Mouse (Mus musculus) neural tube, embryonic 13.5 days (tissue): ENCODE results near the gene Ugt2a3. TPM values are rescaled to one million over a fixed set of nuclear protein-coding genes. Genes with fewer than 3 reads are reported as not detected.
"Not testable (repeated sequence)": the region's sequence is repeated elsewhere in the genome, so short reads cannot be mapped to it uniquely, and the experiment has no call there.

ENCODE experiments used
- ATAC-seq: fragments of 200-750 bp; cut with Nextera tagmentation; 2 replicates; pipeline ENCODE4 v1.8.0; 2017; ENCODE audit warnings: low read depth, mild to moderate bottlenecking, moderate TSS enrichment, moderate library complexity
- H3K27ac ChIP-seq: fragments of 300-500 bp; sonication (generic); replicated peaks from 2 replicates; pipeline ENCODE4 v1.5.1; 2015; ENCODE audit warnings: moderate library complexity, mild to moderate bottlenecking, inconsistent platforms
- H3K27me3 ChIP-seq: fragments of 300-500 bp; sonication (generic); 2 replicates; pipeline ENCODE4 v1.6.1; 2015; ENCODE audit warnings: mild to moderate bottlenecking, inconsistent platforms
- H3K36me3 ChIP-seq: fragments of 300-500 bp; sonication (generic); 2 replicates; pipeline ENCODE4 v1.6.1; 2015; ENCODE audit warnings: mild to moderate bottlenecking, inconsistent platforms
- H3K4me1 ChIP-seq: fragments of 300-500 bp; sonication (generic); replicated peaks from 2 replicates; pipeline ENCODE4 v1.6.1; 2015; ENCODE audit warnings: inconsistent platforms
- H3K4me2 ChIP-seq: fragments of 300-500 bp; sonication (generic); 2 replicates; pipeline ENCODE4 v1.6.1; 2015; ENCODE audit warnings: inconsistent platforms, mild to moderate bottlenecking, moderate library complexity
- H3K4me3 ChIP-seq: fragments of 300-500 bp; sonication (generic); 2 replicates; pipeline ENCODE4 v1.5.1; 2015; ENCODE audit warnings: mild to moderate bottlenecking, inconsistent platforms
- H3K9ac ChIP-seq: fragments of 300-500 bp; sonication (generic); 2 replicates; pipeline ENCODE4 v1.6.1; 2015; ENCODE audit warnings: moderate library complexity, mild to moderate bottlenecking, inconsistent platforms
- H3K9me3 ChIP-seq: fragments of 300-500 bp; sonication (generic); 2 replicates; pipeline ENCODE4 v1.6.1; 2016; ENCODE audit warnings: inconsistent platforms
- WGBS: fragments of 180-500 bp; shearing (Covaris S2); methylation state at CpG from one replicate; pipeline ENCODE4 v1.1.7; 2015; 5-methylcytosine and 5-hydroxymethylcytosine counted together
- polyA plus RNA-seq: library from polyadenylated mRNA; unstranded; fragments of >200 nt; fragmentation: Nextera tagmentation; extraction: Ambion mirVana; gene quantifications from 2 replicates; pipeline ENCODE4 v1.2.1, GENCODE M21; 2015

Gene Ugt2a3
- polyA plus RNA-seq, 1 experiment from 2014 or later: not detected

DNA sequence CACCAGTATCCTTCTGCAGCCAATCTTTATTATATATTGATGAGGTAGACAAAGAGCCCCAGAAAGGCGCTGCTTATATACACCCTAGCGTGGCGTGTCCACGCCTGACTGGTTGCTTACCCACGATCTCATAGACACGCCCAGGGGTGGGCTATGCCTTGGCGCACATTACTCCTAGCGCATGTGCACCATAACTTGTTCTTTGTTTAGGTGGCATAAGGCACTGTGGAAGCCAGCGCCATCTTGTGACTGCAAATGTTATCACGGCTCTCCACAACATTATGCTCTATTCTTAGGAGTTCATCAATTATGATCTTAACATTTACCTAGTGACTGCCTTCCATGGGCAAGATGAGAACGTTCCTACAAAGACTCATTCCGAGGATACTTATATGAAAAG lies 25.6 kb downstream of the Ugt2a3 start:
- 94% methylated on average over 12 of the region's 12 CpGs for WGBS
- no peak overlapping the region for H3K27ac ChIP-seq
- H3K9me3 ChIP-seq: no peaks in the 10 kb centered on the region; the same call in 1 of the 2 replicates
- no peaks in the 10 kb centered on the region for H3K4me1 ChIP-seq
- no peaks in the 10 kb centered on the region for H3K27me3 ChIP-seq
- no peak overlapping the region for H3K4me2 ChIP-seq
- no peak overlapping the region for H3K9ac ChIP-seq
- no peak overlapping the region for H3K4me3 ChIP-seq
- no peak for ATAC-seq
- no peaks in the 10 kb centered on the region for H3K36me3 ChIP-seq

DNA sequence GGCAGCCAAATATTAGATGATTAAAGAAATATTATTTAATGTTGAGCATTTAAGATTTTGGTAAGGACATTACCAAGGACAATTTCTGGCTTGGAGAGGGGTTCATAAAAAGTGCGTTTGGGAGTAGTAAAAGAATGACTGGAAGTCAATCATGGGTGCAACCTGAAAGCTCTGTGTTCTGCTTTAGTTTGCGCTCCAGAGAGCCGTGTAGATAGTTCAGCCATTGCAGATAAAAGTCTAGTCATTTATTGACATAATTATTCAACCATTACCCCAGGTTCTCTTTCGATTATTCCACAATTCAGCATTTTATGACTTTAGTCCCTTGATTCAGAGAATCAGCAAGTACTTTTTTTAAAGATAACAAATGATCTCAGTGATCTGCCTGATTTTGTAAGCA lies 50.8 kb downstream of the Ugt2a3 start:
- H3K4me3 ChIP-seq, H3K9me3 ChIP-seq, H3K36me3 ChIP-seq, H3K27ac ChIP-seq, ATAC-seq, H3K4me1 ChIP-seq, H3K27me3 ChIP-seq, H3K9ac ChIP-seq, H3K4me2 ChIP-seq: not testable (repeated sequence)
- WGBS: 87% methylated on average over 4 of the region's 4 CpGs

DNA sequence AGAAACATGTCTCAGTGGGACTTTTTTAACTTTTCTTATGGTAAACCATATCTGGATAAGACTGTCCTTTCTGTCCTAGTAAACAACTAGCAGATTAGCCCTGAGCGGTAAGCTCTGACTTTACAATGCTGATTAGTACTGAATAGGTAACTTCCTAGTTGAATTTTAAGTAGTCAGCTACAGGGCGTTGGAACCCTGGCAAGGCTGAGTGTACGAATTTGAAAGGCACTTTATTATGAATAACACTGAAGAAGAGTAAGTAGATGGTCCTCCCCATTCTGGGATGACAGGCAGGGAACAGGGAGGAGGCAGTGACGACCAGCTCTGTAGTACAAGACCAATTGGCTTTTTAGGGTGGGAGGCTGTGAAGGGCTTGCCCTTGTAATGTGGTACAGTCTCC lies 61.0 kb downstream of the Ugt2a3 start:
- H3K36me3 ChIP-seq, H3K27me3 ChIP-seq, H3K4me3 ChIP-seq, H3K27ac ChIP-seq, H3K4me1 ChIP-seq, ATAC-seq, H3K9me3 ChIP-seq, H3K9ac ChIP-seq, H3K4me2 ChIP-seq: not testable (repeated sequence)
- WGBS: 90% methylated on average over 4 of the region's 4 CpGs

DNA sequence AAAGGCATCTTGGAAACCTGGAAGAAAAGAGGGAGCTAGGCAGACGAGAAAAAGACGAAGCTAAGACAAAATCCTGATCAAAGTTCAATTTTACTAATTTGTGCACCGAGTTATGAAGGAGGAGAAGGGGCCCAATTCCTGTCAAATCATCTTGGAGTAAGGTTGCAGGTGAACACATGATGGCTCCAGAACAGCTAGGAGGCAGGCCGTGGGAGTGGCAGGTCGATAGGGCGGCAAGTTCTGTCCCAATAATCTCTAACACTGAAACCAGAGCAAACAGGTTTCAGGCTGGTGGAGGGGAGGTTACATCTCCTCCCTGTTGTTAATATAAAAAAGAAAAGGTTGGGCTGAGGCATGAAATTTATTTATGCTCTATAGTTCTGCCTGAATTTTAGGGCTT lies 61.4 kb downstream of the Ugt2a3 start:
- Histone ChIP-seq H3K4me2 (no peak overlapping the region), H3K9ac (no peak overlapping the region), H3K36me3 (no peaks in the 10 kb centered on the region), H3K4me1 (no peaks in the 10 kb centered on the region), H3K27ac (no peak overlapping the region), H3K4me3 (no peak overlapping the region), H3K27me3 (no peaks in the 10 kb centered on the region), H3K9me3 (0 out of 2 replicates have a peak, but pooled peaks cover 5% of the 10 kb centered on the region)
- ATAC-seq: no peak
- 93% methylated on average over 6 of the region's 6 CpGs for WGBS

Other genes with a start within 250 kb of the Ugt2a3 start
- gene Ugt2b36, start 244.6 kb downstream of the Ugt2a3 start, polyA plus RNA-seq: not detected in 2 replicates
- gene Ugt2b5, start 196.9 kb downstream of the Ugt2a3 start, polyA plus RNA-seq: not detected in 2 replicates
- gene Ugt2b37, start 82.4 kb downstream of the Ugt2a3 start, polyA plus RNA-seq: not detected in 2 replicates
- gene Ugt2b38, start 87.0 kb upstream of the Ugt2a3 start, polyA plus RNA-seq: not detected in 2 replicates
- gene Ugt2a2, start 145.1 kb upstream of the Ugt2a3 start, polyA plus RNA-seq: not detected in 2 replicates
- gene Gm43638, start 149.6 kb upstream of the Ugt2a3 start, polyA plus RNA-seq: not detected in 2 replicates
- gene Ugt2a1, start 153.7 kb upstream of the Ugt2a3 start, polyA plus RNA-seq: not detected in 2 replicates
- not detected in 2 replicates for gene Sult1b1, start 201.0 kb upstream of the Ugt2a3 start, polyA plus RNA-seq
- not detected in 2 replicates for gene Sult1d1, start 231.8 kb upstream of the Ugt2a3 start, polyA plus RNA-seq